Mouse (Mus musculus): ENCODE measurements around the gene A730061H03Rik. TPM values are rescaled to one million over a fixed set of nuclear protein-coding genes. Genes with fewer than 3 reads are reported as not detected.

A730061H03Rik gene
- 1.7 to 11.4 TPM in 2 of 3 replicates, not detected in the other for total RNA-seq (2017)

DNA sequence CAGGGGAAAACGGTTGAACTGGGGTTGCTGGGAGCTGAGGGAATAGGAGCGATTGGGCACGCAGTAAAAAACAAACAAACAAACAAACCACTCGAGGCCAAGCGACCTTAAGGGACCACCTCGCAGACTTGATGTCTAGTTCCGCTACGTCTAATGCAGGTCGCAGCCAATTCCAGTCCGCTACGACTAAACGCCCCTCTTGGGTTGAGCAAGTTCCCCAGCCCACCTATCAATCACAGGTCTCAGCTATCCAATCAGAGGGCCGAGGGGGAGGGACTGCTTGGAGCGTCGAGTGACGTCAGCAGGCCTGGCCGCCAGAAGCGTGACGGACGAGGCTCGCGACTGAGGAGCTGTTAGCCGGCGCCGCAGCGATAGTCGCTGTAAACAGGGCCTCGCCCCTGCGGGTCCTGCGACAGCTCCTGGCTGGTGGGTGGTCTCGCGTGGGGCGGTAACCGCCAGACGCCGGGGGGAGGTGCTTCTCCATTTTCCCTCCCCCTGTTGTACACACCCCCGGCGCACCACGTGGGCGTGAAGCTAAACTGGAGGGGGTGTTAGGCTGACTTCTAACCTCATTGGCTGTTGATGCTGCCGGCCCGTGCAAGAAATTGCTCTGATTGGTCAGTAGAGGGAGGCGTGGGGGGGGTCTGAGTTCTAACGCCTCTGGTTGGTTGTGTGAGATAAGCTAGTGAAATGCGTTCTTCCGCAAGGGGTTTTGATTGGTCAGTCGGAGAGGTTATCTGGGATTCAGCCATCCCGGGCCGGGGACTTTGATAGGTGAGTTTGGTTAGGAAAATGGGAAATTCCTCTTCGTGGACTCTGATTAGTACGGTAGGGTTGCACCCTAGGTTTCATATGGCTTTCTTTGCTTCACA lies at the start of gene A730061H03Rik:
Gene A730061H03Rik (minus strand): TSS at position 205 of the 872 bp plus-strand sequence.
- peak; percentile 77 for ATAC-seq (replicated peaks; ENCODE audit: insufficient number of reproducible peaks, low FRiP score, low TSS enrichment, poor library complexity, severe bottlenecking)

DNA sequence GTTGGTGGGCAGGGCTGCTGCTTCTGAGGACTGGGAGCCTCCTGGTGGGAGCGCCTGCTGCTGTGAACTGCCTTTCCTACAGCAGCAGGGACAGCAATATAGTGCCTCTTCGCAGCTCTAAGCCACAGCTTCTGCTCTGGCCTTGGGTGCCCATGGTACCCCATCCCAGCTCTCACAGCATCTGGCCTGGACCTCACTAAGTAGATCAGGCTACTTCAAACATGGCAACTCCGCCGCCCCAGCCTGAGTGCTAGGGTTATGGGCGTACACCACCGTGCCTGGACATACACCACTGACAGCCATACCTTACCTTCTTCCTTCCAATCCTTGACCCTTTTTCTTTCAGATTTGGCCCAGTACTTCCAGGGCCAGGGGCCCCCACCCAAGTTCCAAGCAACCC lies 48.1 kb upstream of the A730061H03Rik start:
- no peak for ATAC-seq (replicated peaks; ENCODE audit: insufficient number of reproducible peaks, low FRiP score, low TSS enrichment, poor library complexity, severe bottlenecking)

DNA sequence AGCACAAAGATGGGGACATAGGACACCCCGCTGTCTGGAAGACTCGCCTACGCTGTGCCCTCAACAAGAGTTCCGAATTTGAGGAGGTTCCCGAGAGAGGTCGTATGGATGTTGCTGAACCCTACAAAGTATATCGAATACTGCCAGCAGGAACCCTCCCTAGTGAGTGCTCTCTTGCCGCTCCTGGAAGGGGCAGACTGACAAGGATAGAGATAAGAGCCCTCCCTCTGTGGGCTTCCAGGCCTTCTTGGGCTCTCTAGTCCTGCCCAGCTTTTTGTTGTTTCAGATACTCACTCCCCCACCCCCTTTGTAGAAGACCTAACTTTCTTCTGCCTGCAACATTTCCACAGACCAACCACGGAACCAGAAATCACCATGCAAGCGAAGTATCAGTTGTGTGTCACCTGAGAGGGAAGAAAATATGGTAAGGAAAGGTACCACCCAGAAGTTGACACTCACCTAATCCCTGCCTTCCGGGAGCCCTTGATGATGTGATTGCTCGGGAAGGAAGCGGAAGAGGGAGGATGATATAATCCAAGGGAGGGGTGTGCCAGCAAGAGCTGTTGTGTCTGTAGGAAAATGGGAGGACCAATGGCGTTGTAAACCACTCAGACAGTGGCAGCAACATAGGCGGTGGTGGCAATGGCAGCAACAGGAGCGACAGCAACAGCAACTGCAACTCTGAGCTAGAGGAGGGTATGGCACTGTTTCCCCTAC lies 45.7 kb upstream of the A730061H03Rik start:
- no peak for ATAC-seq (replicated peaks; ENCODE audit: insufficient number of reproducible peaks, low FRiP score, low TSS enrichment, poor library complexity, severe bottlenecking)

DNA sequence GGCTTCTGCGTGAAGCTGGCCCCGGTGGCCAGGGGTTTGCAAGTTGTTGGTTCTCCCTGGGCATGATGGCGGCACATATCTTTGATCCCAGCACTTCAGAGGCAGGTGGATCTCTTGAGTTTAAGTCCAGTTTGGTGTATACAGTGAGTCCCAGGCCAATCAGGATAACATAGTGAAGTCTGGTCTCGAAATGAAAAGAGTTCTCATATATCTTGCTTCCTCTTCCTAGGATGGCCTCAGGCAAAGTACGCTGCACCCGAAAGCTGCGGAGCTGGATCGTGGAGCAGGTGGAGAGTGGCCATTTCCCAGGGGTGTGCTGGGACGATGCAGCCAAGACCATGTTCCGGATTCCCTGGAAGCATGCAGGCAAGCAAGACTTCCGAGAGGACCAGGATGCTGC lies 44.6 kb upstream of the A730061H03Rik start:
- ATAC-seq (replicated peaks; ENCODE audit: insufficient number of reproducible peaks, low FRiP score, low TSS enrichment, poor library complexity, severe bottlenecking) = no peak

DNA sequence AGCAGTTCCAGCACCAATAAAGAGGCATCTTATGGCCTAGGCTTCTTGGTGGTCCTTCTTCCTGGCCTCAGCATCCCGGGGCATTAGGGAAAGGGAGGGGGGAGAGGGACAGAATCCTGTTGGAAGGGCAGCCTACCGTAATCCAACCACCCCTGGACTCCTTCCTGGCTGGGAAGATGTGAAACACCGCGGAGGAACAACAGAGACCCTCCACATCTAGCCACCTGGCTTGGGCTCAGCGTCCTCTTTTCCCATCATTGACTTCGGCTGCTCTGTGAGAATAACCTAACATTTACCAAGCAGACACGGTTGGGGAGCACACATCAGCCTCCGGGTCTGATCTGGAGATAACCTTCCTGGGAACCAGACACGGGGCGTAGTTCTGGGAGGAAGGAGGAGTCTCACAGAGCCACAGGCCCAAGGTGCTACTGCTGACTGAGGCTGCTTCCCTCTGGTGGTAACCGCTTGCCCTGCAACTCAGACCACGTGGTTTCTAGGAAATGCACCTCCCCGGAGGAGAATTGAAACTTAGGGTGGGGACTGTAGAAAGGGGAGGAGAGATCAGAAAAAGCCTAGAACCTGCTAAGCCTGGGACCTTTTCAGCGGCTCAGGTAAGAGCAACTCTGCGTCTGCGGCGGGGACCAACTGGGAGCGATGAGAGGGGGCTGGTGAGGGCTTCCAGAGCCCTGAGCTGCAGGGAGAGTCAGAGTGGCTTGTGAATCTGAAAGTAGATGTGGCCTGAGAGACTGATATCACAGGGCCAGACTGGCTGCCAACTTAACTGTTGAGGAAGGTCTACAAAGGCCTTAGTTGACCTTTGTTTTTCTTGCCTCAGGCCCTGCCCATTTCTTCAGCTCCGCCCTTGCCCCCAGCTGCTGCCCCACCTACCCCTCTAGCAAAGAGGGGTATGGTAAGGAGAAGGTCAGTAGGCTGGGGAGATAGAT lies 43.7 kb upstream of the A730061H03Rik start:
- ATAC-seq (replicated peaks; ENCODE audit: insufficient number of reproducible peaks, low FRiP score, low TSS enrichment, poor library complexity, severe bottlenecking) = peak; percentile 87

DNA sequence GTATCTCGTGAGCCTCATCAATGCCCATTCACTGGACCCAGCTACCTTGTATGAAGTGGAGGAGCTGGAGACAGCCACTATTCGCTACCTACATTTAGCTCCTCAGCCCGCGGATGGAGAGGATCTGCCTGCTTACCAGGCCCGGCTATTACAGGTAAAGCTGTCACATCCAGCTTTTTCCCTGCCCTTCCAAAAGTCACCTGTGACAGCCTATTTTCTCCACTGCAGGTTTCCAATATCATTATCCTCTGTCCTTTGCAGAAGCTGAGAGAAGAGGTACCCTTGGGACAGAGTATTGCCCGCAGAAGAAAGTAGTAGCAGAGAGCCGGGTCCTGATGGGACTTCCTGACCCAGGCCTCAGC lies 43.0 kb upstream of the A730061H03Rik start, which contains the start of gene Irf9:
Gene Irf9 (plus strand): TSS at position 301 of the 362 bp plus-strand sequence.
- no peak; the same call in 1 of the 2 replicates for ATAC-seq (replicated peaks; ENCODE audit: insufficient number of reproducible peaks, low FRiP score, low TSS enrichment, poor library complexity, severe bottlenecking)

DNA sequence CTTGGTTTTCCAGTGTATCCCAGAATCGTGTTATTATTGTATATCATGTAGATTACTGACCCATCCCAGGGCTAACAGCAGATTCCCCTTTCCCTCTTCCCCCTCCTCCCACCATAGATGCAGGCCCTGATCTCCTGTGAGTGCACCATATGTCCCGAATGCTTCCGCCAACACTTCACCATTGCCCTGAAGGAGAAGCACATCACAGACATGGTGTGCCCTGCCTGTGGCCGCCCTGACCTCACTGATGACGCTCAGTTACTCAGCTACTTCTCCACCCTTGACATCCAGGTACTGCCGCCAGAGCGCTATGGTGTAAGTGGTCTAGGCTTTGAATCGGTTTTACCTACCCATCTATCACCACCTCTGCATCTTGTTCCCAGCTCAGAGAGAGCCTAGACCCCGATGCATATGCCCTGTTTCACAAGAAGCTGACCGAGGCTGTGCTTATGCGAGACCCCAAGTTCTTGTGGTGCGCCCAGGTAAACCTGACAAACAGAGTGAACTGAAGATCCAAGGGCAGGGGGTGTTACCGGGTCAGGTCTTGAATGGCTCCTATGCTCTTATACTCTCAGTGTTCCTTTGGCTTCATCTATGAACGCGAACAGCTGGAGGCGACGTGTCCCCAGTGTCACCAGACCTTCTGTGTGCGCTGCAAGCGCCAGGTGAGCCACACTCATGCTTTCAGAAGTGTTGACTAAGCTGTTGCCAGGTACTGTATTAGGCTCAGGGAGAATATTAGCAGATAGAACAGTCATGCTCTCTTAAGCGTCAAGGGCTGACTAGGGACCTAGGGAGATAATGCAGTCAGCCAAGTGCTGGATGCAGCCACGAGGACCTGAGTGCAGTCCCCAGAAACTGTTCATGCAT lies 38.5 kb upstream of the A730061H03Rik start:
- no peak for ATAC-seq (replicated peaks; ENCODE audit: insufficient number of reproducible peaks, low FRiP score, low TSS enrichment, poor library complexity, severe bottlenecking)

DNA sequence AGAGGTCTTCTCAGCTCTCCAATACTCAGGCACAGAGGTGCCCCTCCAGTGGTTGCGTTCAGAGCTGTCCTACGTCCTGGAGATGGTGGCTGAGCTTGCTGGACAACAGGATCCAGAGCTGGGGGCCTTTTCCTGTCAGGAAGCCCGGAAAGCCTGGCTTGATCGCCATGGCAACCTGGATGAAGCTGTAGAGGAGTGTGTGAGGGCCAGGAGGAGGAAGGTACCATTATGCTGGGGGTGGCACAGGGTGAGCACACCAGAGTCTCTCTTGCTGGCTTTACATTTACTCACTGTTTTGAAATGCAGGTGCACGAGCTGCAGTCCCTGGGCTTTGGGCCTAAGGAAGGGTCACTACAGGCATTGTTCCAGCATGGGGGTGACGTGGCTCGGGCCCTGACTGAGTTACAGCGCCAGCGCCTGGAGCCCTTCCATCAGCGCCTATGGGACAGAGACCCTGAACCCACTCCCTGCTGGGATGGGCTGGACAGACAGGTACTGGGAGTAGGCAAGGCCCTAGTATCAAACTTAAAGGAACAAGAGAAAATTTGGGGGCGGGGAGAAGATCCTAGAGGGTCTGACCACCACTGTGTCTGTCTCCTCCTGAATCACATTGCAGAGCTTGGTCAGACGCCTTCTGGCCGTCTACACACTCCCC lies 36.0 kb upstream of the A730061H03Rik start:
- no peak for ATAC-seq (replicated peaks; ENCODE audit: insufficient number of reproducible peaks, low FRiP score, low TSS enrichment, poor library complexity, severe bottlenecking)

DNA sequence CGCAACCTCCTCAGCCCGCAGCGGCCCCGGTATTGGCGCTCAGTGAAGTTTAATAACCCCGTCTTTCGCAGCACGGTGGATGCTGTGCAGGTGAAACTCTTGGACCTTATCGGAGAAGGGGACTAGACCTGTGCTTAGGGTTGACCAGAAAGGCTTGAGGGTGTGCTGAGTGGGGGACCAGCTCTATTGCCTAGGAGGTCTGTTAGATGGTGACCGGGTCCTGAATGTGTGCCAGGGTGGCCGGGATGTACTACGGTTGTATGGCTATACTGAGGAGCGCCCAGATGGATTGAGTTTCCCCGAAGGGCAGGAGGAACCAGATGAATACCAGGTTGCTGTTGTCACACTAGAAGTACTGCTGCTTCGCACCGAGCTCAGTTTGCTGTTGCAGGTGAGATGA lies 32.0 kb upstream of the A730061H03Rik start:
- no peak for ATAC-seq (replicated peaks; ENCODE audit: insufficient number of reproducible peaks, low FRiP score, low TSS enrichment, poor library complexity, severe bottlenecking)

DNA sequence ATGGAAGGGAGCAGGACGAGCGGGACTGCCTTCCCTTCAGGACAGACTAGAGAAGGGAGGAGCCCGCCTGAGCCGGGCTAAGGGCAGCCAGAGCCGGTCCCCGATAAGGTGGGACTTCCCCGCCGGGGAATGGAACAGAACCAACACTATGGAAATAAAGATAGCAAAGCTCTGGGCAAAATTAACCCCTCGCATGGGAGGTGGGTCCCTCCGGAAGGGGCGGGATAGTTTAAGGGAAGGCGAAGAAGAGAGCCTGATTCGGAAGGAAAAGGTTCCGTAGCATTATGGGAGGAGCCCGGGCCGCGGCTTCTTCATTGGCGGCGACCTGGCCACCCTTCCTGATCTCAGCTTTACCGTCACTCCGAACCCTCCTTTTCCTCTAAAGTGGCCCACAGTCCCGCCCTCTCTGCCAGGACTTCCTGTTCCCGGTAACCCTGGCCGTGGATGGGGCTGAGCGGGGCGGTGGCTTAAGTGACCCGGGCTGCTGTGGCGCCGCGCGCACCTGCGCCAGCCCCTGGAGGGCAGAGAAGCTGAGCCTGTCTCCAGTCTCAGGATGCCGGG lies 31.2 kb upstream of the A730061H03Rik start, which contains the start of gene Rnf31:
Gene Rnf31 (plus strand): TSS at position 378 of the 561 bp plus-strand sequence.
- ATAC-seq (replicated peaks; ENCODE audit: insufficient number of reproducible peaks, low FRiP score, low TSS enrichment, poor library complexity, severe bottlenecking) = peak; percentile 88

DNA sequence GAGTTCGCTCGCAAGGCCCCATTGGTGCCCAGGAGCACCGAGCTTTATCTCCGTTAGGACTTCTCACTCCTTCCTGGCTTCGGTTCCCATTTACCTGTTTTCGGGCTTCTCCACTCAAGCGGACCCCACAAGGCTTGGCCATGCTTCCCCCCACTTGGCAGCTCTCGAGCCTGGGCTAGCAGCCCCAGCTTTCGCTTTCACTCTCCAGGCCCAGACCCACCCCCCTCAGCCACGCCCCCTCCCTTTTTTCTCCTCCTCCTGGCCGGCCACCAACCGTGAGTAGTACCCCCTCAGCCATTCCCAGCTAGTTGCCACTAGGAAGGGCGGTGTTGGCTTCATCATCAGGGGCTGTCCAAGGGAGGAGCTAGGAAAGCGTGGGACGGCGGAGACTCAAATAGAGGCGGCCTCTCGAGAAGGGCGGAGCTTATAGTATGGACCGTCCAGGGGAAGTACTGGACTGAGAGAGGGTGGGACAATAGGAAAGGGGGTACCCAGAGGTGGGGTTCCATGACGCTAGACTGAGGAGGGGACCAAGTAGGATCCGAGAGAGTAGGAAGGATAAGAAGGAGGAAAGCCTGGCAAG lies 30.6 kb upstream of the A730061H03Rik start, which contains the start of gene Psme2:
Gene Psme2 (minus strand): TSS at position 366 of the 583 bp plus-strand sequence.
- ATAC-seq (replicated peaks; ENCODE audit: insufficient number of reproducible peaks, low FRiP score, low TSS enrichment, poor library complexity, severe bottlenecking) = peak; percentile 92

DNA sequence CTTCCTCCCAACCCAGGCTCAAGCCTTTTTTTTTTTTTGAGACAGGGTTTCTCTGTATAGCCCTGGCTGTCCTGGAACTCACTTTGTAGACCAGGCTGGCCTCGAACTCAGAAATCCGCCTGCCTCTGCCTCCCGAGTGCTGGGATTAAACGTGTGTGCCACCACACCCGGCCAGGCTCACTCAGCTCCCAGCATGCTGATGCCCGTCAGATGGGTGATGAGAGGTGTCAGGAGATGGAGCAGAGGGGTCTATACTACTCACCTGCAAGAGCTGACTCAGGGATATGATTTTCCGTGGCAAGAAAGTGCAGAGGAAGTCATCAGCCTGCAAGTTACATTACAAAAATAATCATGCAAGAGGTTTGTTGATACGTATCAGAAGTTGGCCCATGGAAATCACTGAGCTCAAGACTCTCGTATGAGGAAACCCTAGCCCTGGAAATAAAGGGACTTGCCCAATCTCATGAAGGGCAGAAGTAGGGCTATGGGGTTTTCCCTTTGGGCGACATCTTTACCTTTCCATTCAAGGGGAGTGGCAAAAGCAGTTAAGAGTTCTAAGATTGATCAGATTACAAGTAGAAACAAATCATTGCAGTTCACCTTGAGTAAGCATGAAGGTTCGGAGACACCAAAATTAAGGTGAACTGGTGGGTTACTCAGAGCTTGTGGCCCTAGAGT lies 29.7 kb upstream of the A730061H03Rik start:
- no peak for ATAC-seq (replicated peaks; ENCODE audit: insufficient number of reproducible peaks, low FRiP score, low TSS enrichment, poor library complexity, severe bottlenecking)

DNA sequence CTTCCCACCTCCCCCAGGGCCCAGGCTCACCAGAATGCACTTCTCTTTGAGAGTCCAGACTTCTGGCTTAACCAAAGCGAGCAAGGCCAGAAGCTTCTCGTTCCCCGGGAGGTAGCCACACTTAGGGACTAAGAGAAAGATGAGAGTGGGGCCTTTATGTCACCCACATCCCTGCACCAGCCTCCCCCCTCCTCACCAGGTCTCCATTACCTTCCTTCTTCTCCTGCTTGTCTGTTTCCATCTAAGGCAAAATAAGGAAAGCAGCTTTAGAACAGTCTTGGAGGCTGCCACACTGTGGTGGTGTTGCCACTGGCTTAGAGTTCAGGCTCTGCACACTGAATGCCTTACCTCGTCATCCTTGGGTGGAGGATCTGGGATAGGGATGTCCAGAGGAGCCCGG lies 29.1 kb upstream of the A730061H03Rik start:
- ATAC-seq (replicated peaks; ENCODE audit: insufficient number of reproducible peaks, low FRiP score, low TSS enrichment, poor library complexity, severe bottlenecking) = no peak

DNA sequence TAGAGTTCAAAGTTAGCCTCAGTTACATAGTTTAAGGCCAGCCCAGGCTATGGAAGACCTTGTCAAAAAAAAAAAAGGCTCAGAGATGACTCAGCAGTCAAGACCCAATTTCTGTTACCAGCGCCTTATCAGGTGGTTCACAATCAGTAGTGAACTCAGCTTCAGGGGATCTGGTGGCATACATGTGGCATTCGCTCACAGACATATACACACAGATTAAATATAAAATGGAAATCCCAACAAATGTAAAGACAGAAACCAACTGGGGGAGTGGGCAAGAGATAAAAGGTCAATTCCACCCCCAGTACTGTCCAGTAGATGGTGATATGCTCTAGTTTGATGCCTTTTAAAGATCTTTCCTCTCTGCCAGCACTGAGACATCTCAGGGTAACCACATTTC lies 25.9 kb upstream of the A730061H03Rik start:
- ATAC-seq (replicated peaks; ENCODE audit: insufficient number of reproducible peaks, low FRiP score, low TSS enrichment, poor library complexity, severe bottlenecking) = no peak

DNA sequence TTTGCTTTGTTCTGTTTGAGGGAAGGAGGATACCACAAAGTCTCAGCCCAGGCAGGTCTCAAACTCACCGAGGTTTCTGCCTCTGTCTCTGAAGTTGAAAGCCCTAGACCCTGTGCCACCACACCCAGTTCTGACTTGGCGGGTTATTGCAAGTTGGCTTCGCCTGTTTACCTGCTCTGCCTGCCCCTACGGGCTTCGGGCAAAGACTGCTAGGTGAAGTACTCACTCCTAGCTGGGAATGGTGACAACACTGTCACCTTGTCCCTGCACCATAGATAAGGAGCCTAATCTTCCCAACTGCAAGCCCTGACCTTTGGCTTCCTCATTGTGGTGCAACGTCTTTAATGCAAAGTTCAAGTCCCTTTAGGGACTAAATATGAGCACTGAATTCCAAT lies 25.4 kb upstream of the A730061H03Rik start:
- no peak for ATAC-seq (replicated peaks; ENCODE audit: insufficient number of reproducible peaks, low FRiP score, low TSS enrichment, poor library complexity, severe bottlenecking)
